Mouse (Mus musculus): ENCODE measurements at regions not wholly inside any gene's neighbourhood (a gene's known extent, or its start where the extent isn't known, plus 50 kb on each side); places are given as distances from the start of the nearest gene placed in this dataset.

DNA sequence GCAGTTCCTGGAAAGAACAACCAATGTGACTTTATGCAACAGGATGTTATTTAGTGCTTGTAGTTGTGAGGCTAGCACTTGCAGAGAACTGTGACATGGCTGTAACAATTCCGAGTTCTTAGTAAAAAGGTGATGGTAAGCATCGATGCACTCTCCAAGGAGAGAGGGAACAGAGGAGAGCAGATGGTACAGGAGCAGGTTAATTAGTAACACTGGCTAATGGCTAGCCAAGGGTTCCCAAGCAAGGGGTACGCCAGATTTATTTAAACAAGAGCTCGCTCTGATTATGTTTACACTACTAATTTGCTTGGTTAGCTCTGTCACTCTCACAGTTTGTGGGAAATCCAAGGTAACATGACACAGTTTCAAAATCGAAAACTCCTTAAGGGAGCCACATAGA is 278.0 kb upstream of the Nectin3 start:
- peak; percentile 23 for DNase-seq

GRCm38 (mm10) chr16:46769383-46769782 is 271.1 kb upstream of the Nectin3 start:
- DNase-seq: no peak

DNA sequence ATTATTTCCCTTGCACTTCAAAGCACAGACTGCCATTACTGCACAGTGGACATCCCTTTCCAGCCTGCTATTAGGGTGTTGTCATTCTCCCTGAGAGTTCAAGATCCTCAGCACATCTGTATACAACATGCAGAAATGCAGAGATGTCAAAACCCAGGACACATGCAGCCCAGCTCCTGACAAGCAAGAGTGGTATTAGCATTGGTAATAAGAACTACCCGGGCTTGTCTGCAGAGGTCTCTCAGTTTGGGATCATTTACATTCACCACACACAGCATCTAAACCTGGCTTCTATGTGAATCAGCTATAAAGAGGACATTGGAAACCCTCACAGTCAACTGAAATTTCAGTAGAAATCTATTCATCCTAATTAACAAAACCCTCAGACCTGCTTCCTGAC is 270.1 kb upstream of the Nectin3 start:
- no peak for DNase-seq

DNA sequence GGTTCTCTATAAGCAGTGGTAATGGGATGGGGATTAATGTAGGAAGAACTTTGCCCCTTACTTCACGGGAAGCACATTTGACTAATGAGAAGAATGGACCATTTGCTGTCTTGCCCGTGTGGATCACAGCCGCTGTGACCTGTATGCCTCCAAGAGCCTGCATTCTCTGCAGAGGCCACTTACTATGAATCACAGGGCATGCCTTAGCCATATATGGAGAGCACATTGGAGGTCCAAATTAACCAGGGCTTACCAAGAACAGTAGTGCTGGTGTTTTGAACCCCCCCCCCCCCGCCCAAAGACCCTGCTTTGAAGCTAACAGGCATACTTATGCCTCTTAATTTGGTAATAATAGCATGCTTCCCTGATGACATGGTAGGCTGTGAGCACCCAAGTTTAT is 236.8 kb upstream of the Nectin3 start:
- DNase-seq: no peak

DNA sequence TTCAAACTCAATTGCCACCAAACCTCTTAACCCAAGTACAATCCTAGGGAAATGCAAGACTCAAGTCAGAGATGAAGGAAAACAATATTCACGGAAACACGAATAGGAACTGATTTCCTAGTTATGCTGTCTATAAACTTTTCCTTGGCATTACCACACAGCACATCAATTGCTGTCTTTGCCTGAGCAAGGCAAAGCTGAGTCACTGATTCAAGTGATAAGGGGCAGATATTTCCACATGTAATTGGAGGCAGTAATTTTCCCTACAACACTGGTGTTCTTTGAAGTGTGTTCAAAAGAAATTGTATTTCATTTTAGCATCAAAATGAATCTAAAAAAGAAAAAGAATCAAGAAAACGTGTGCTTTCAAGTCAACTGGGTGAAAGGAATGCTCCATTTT is 230.1 kb upstream of the Nectin3 start:
- DNase-seq: no peak

GRCm38 (mm10) chr16:46723660-46724059 is 225.3 kb upstream of the Nectin3 start:
- DNase-seq: no peak

DNA sequence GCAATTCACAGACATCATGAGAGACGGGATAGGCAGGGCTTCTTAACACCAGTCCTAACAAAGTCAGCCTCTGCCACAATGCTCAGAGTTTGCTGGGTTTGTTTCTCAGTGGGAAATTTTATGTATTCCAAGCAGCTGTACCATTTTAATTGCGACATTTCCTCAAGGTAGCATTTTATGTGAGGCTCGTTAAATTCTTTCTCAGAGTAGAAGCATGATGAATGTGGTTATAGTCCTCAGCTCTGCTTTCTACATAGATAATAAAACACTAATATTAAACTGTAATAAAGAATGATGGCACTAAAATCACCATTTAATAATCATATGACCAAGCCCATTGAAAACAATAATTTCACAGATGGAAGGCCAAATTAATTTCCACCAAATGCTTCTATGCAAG is 181.5 kb upstream of the Nectin3 start:
- DNase-seq: no peak

DNA sequence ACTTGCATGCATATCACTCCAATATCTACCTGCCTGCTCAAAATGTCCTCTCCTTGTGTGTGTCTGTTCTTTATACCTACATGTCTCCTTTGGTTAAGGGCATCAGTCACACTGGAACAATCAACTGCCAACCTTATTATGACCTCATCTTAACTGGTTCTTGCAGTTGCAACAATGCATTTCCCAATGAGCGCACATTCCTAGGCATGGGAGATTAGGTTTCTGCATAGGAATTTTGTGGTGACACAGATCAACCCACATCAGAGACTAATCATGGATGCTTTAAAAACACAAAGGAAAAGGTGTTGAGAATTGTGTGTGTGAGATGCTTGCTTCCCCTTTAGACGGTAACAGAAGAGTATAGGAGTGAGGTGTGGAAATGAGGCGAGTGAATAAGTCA is 171.3 kb upstream of the Nectin3 start:
- no peak for DNase-seq

- no peak for DNase-seq
These were observed 167.2 kb upstream of the Nectin3 start for GRCm38 (mm10) chr16:46665566-46665965.

DNA sequence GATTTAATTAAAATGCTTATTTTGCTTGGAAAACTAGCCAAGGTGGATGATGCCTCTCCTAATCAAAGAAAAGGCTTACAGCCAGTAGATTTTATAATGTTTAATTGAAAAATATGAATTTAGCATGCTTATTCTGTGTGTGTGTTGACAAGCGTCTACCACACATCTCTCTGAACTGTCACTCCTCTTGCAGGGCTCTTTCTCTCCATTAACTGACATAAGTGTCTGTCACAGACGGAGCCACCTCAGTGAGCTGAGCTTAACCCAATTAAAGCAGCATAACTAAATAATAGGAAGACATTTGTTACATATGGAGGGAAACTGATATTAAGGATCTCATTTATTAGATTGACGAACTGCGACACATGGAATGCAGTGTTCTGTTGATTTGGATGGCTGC is 164.7 kb upstream of the Nectin3 start:
- no peak for DNase-seq

DNA sequence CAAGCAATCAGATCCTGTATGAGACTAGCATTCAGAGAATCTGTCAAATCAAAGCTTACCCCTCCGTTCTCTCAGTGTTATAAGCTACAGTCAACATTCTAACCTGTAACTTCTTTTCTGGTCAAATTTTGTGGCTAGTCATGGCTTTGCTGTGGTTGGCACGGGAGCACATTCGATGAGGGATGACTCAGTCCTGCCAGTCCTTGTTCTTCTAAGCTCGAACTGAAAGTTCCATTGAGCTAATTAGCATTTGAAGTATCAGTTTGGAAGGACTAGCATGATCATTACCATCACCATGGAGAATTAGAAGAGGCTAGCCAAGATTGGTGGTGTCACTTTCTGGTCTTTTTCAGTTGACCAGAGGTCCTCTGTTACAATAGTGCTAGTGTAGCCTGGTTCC is 156.7 kb upstream of the Nectin3 start:
- no peak for DNase-seq

DNA sequence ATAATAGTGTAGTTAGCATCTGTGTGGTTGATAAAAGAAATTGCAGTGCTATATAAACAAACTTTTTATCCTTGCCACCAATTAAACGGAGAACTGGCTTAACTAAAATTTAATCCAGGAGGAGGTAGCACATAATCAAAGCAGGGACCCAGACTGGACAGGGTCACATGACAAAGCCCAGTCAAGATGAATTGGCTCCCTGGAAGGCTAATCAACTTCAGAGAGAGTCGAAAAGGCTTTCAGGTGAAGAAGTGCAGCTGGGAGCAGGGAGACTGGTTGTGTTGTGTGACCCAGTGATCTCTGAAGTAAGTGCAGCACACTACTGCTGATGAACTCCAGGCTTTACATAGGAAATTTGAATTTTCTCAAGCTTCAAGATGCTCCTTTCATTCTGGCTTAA is 127.5 kb upstream of the Nectin3 start:
- DNase-seq: no peak

DNA sequence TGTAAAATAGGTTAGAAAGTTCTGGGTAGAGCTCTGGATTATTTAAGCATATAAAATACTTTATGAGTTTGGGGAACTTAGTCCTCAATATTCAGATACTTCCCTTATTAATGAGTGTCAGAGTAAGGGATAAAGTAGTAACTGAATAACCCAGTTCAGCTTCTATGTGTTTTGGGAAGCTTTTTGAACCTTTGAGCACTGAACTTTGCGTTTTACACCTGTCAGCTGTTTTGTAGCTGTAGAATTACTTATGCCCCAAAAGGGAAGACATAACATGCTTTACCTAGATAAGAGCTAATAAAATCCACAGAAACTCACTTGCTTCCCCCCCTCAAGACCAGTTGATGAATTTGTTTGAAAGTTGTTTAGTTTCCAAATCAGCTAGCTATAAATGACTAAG is 124.9 kb upstream of the Nectin3 start:
- DNase-seq: peak; percentile 19

DNA sequence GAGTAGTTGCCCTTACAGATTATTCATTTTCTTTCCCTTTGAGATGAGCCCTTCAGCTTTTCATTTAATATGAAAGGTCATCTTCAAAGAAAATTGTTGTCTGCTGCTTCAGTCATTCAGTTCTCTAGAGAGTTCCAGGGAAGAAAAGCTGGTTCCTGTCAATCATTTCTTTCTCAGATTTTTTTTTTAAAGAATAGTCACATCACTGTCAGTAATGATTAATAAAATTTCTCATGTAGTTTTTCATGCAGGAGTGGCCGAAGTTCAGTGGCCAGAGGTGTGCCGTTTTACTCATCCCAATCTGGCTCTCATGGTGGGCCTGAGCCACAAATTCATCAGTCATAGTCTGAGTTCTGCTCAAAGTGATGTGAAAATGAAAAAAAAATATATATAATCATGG is 121.5 kb upstream of the Nectin3 start:
- DNase-seq: no peak

- no peak for DNase-seq
These were observed 119.4 kb upstream of the Nectin3 start for GRCm38 (mm10) chr16:46617544-46618335.

DNA sequence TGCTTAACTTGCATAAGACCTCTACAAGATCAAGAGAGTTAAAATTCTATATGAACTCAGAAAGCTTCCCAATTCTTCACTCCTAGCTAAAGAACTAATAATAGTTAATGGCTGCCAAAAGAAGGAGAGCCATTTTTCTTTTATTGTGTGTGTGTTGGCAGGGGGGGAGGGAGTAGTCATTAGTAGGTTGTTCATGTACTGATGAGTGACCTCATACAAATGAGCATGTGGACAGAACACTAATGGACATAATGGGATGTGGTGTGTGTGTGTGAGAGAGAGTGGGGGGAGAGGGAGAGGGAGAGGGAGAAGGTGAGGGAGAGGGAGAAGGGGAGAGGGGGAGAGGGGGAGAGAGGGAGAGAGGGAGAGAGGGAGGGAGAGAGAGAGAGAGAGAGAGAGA is 118.3 kb upstream of the Nectin3 start:
- no peak for DNase-seq

DNA sequence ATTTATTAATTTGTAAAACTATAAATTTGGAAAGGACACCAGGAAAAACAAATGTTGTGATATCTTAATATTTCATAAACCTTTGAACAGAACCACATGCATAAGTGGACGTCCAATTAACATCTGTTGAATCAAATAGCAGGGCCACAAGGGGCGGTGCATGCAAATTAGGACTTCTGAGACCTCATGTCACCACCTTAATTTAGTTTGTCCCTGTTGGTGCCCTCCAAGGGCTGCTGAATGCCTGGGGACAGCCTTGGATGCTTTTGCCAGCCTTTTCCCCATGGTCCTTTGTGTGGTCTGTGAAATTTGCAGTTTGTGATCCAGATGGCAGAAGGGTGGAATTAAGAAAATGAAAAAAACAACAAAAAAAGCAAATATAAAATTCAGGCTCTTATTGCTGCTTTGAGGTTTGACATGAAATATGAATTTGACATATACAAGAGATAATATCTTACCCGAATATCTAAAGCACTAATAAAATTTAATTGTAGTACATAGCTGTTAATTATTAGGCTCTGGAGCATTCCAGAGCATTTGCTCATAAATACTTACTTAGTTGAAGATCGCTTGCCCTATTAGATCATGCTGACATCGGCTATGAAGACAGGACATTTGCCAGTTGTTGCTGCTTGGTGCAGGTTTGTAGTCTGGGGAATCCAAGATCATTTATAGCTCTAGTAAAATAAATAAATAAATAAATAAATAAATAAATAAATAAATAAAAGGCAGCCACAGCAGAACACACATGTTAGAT is 114.9 kb upstream of the Nectin3 start:
- DNase-seq: no peak

- no peak for DNase-seq
These were observed 107.5 kb upstream of the Nectin3 start for GRCm38 (mm10) chr16:46605879-46606203.

DNA sequence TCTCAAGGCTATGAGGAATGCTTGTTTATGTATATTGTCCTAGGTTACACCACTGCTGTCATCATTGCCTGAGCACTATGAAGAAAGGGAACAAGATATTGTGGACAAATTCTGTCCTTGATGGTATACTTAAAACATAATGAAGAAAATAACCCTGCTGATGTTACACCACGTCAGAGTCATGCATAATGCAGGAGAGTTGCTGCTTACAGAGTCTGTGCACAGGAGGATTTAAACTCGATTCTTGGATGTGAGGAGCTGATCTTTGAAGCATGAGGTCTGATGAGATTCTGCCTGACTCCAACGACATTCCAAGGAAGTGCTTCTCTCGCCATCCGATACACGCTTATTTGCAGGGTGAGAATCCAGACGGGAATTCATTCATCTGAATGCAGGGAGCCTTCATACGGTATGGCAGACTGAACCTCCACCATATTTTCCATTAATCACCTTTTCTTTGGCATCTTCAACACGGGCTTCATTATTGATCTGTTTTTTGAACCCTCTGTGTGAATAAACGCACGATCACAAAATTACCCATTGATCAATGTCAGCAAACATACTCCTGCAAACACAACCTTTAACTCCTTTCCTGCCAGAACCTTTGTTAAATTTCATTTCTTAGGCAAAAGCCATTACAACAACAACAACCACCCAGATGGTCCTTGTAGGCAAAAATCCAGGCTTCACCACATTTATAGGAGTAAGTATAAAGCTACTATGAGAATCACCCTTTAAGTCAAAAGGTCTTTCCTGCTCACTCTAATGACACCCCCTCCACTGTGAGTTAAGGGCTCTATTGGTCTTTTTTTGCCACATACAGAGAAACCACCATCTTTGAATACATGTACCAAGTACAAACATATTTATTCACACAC is 106.9 kb upstream of the Nectin3 start:
- DNase-seq: no peak

DNA sequence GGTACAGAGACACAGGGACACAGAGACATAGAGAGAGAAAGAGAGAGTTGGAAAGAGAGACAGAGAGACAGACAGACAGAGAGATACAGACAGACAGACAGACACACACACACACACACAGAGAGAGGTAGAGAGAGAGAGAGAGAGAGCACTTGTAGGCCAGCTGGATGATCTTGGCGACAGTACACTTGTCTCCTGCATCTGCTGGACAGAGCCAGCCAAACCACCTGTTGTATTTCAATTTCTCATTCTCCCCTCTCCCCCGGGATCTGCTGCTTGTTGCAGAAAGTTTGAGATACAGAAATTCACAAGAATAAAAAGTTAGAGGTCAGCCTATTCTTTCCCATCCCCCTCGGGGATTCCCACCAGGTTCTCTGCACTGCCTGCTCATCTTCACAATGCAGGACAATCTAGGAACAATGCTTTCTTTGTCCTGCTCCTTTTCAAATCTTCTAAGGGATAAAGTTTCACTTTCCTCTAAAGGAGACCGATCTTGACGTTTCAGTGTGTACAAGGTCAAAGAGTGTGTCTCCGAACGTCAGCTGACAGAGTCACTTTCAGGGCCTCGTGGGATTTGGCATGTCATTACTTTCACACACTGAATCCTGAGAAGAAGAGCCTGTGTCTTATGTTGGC is 94.4 kb upstream of the Nectin3 start:
- DNase-seq: no peak

GRCm38 (mm10) chr16:46587056-46587455 is 88.7 kb upstream of the Nectin3 start:
- DNase-seq: no peak

GRCm38 (mm10) chr16:46584502-46584901 is 86.2 kb upstream of the Nectin3 start:
- DNase-seq: peak; percentile 8

GRCm38 (mm10) chr16:46581115-46581514 is 82.8 kb upstream of the Nectin3 start:
- no peak for DNase-seq

Measured in kidney, adult 11 months (tissue).